Mouse (Mus musculus): Measurements from ENCODE around the gene Pdk2.

Pdk2 gene

DNA sequence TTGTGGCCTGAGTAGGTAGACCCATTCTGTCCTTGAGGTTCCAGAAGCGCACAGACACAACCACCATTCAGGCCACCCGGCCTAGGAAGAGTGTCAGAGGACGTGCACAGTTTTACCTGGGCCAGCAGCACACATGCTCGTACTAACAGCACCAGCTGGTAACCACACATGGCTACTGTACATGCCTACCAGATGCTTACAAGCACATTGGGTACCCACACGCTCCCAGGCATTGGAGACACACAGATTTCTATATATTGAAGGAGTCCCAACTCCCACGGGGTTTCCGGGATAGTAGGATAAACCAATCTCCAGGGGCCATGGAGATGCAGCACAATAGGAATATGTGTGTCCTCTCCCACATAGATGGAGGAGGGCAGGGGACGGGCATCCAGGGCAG, 38.4 kb downstream of the Pdk2 start:
- DNase-seq (ENCODE audit: low spot score in 2 of 2) = no peak

GRCm38 (mm10) chr11:95001584-95002347, 39.4 kb downstream of the Pdk2 start:
- no peak for DNase-seq (ENCODE audit: low spot score in 2 of 2)

- peak; percentile 51 to 53 for DNase-seq (ENCODE audit: low spot score in 2 of 2)
These were observed 40.1 kb downstream of the Pdk2 start for GRCm38 (mm10) chr11:95001058-95001457.

DNA sequence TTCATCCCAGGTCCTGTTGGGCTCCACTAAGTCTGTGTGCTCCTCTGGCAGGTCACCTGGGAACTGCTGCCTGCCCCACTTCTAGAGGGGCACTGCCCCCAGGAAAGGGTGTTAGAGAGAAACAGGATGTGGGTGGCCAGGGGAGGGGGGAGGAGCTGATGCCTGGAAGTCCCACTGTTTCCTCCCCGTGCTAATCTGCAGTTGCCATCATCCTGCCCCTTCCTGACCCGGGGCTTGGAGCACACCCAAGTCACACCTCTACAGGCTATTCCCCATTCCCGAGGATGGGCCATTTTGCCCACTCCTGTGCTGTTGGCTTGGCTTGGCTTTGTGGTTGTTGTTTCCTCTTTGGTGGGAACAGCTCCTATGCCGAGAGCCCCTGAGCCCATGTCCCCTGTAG, 40.6 kb downstream of the Pdk2 start:
- DNase-seq (ENCODE audit: low spot score in 2 of 2) = no peak

DNA sequence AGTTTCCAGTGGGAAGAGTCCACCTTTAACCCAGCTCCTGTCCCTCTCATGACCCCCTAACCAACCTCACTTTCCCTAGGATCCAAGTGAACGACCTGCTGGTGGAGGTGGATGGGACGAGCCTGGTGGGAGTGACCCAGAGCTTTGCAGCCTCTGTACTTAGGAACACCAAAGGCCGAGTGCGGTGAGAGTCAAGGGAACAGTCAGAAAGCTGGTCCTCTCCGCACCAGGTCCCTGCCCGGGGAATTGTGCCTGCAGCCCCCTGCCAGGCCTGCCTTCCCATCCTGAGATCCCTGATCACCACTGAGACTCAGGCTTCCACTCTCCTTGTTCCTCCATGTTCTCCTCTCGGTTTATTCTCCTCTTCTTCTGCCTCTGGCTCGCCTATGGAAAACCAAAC, 41.0 kb downstream of the Pdk2 start:
- DNase-seq (ENCODE audit: low spot score in 2 of 2) = no peak

GRCm38 (mm10) chr11:94998041-94998531, 43.1 kb downstream of the Pdk2 start:
- no peak for DNase-seq (ENCODE audit: low spot score in 2 of 2)

DNA sequence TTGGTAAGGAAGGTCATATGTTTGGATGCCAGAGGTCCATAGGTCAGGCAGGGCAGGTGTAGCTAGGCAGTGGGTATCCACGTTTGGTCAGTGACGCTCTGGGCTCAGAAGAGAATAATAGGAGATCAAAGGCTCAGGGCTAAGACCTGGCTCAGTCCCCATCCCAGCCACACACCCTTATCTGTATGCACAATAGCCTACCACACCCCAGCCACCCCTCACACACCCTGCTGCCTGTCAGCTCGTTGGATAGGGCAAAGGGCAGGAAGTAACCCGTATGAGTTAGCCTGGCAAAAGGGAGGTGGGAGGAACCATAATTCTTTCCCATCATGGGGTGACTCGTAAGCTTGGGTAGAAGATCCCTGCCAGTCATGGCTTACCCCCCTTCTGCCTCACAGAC, 43.6 kb downstream of the Pdk2 start:
- no peak for DNase-seq (ENCODE audit: low spot score in 2 of 2)

DNA sequence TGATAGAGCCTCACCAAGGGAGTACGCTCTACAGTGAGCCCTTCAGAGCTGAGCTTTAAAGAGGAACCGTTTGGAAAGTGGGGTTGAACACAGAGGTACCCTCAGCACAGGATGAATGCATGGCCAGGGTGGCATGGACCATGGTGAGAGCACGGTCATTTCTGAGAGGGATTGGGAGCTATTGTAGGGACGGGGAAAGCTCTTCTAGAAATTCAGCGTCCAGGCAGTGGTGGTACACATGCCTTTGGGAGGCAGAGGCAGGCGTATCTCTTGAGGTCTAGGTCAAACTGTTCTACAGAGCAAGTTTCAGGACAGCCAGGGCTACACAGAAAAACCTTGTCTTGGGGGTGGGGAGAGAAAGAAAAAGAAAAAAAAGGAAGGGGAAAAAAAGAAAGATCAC, 44.2 kb downstream of the Pdk2 start:
- DNase-seq (ENCODE audit: low spot score in 2 of 2) = no peak

- DNase-seq (ENCODE audit: low spot score in 2 of 2) = no peak
These were observed 45.1 kb downstream of the Pdk2 start for GRCm38 (mm10) chr11:94996101-94996500.

- no peak for DNase-seq (ENCODE audit: low spot score in 2 of 2)
These were observed 46.0 kb downstream of the Pdk2 start for GRCm38 (mm10) chr11:94994947-94995772.

DNA sequence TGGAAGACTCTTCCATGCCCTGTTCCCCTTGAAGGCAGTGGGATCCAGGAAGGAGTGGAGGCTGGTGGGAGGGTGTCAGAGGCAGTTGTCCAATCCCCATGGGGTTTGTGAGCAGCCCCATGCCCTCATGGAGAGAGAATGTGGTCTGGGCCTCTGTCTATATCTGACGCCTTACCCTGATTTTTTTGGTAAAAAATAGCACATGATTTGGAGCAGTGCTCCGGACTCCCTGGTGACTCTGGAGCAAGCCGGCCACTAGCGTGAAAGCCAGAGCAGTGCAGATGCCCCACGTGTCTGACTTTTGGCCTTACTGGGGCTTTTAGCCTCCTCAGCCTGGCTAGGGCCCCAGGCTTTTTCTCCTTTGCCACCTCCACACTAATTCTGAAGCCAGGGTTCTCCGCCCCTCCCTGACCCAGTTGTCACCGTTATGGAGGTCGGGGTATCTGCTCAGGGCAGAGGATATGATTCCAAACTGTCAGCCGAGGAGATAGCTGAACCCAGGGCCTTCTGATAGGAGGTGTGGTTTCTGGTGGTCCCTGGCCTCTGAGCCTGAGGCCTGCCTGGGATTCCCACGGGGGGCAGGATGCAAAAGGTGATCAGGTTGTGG, 46.8 kb downstream of the Pdk2 start:
- no peak for DNase-seq (ENCODE audit: low spot score in 2 of 2)

- peak; percentile 66 to 79 for DNase-seq (ENCODE audit: low spot score in 2 of 2)
These were observed 48.2 kb downstream of the Pdk2 start for GRCm38 (mm10) chr11:94992754-94993606.

- DNase-seq (ENCODE audit: low spot score in 2 of 2) = peak in 1 of 2 experiments; percentile 53
These were observed 48.7 kb downstream of the Pdk2 start for GRCm38 (mm10) chr11:94992480-94992753.

- peak; percentile 39 to 71 for DNase-seq (ENCODE audit: low spot score in 2 of 2)
These were observed 49.3 kb downstream of the Pdk2 start for GRCm38 (mm10) chr11:94991641-94992479.

DNA sequence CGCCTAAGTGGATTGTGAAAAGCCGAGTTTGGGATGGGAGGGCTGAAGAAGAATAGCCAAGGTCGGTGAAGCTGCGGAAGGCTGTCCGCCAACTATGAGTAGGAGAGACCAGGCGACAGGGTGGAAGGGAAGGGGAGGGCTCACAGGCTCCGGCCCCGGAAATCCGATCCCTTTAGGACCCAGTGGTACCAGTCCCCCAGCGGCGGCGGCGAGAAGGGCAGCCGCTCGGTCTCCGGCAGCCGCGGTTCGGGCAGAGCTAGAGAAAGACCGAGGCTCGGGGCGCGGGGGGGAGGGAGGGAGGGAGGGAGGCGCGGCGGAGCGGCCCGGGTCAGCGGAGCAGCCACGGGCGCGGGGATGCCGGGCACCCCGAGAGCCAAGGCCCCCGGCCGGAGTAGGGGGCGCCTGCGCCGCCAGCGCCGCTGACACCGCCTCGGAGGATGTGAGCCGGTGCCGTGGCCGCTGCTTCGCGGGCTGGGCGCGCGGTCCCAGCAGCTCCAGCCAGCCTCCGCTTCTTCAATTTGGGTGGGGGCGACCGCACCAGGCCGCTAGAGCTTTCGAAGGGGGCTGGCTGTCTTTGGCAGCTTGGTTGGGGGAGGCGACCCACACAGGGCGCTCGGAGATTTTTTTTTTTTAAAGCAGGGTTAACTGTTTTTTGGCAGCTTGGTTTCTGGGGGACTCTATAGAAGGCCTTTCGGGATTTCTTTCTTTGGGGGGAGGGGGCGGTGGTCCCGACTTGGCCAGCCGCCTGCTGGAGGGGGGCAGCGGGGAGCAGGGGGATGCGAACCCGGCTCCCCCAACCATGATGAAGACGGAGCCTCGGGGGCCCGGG, 50.2 kb downstream of the Pdk2 start, which contains the start of gene Ppp1r9b:
Ppp1r9b (plus strand) TSS at position 287 of the 829 bp plus-strand sequence.
- DNase-seq (ENCODE audit: low spot score in 2 of 2) = peak; percentile 92

GRCm38 (mm10) chr11:94990102-94990748, 50.9 kb downstream of the Pdk2 start:
- DNase-seq (ENCODE audit: low spot score in 2 of 2) = no peak

DNA sequence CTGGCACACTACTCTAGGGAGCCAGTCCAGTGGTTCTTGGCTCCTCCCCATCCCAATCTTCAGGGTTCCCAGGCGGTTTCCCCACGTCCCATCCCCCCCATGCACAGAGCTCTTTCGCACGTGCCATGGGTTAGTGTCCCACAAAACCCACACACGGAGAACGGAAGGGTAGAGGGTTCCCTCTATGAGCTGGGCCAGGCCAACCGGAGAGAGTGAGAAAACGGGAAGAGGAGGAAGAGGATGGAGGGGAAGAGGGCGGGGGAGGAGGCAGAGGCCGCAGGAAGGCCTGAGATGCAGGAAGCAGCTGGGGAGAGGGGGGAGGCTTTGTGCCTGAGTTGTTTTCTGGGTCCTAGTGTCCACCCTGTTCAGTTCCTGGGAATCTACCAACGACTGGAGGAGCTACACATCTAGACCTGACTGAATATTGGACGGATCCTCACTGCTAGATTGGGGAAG, 51.6 kb downstream of the Pdk2 start:
- DNase-seq (ENCODE audit: low spot score in 2 of 2) = peak; percentile 70 to 73

DNA sequence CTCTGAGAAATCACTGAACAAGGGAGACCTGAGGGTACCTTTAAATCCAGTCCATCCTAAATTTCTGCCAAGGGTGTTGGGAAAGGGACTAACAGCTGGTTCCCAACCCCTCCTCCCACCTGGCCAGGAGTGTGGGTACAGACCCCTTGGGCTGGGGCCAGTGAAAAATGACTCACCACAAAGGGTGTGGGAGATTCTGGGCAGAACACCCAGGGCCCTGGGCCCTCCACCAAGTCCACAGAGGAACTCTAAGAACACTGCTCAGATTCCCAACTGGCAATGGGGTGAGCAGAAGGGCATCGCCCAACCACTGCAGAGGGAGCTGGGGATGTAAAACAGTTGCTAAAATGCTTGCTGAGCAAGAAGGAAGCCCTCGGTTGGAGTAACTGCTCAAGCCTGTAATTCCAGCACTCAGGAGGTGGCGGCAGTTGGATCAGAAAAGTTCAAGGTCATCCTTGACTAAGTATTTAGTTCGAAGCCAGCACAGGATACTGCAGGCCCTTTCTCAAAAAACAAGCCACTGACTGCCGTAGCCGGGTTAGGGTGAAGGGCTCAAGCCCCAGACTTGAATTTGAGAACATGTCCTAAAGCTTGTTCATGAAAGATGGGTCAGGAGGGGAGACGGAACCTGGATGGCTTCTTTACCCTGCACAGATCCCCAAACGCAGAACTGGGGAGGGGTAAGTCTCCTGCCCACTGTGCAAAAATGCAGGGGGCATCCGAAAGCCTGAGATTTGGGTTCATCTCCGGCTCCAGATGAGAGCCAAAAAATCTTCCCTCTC, 52.2 kb downstream of the Pdk2 start:
- DNase-seq (ENCODE audit: low spot score in 2 of 2) = peak in 1 of 2 experiments; percentile 42

Measured in urinary bladder, adult 18-20 months (tissue).